Mouse (Mus musculus) CH12.LX (cell line): Measurements from ENCODE around the gene Zcchc10. TPM values are rescaled to one million over a fixed set of nuclear protein-coding genes. Genes with fewer than 3 reads are reported as not detected.

Experiments
- DNase-seq: peaks from one replicate; pipeline ENCODE4 v3.0.0-alpha.2; 2013; ENCODE audit errors: extremely low read depth
- H3K27ac ChIP-seq: 2 replicates; pipeline ENCODE4 v1.5.1; 2012; ENCODE audit warnings: low read depth, mild to moderate bottlenecking, control low read depth, moderate library complexity; ENCODE audit not compliant: insufficient read depth
- H3K27me3 ChIP-seq: replicated peaks from 2 replicates; pipeline ENCODE3; 2012; ENCODE audit warnings: inconsistent platforms
- H3K36me3 ChIP-seq, 2 experiments: replicated peaks in 1 of 2; 2 replicates each; pipeline versions ENCODE3 to v1.6.1; 2012; ENCODE audit warnings: inconsistent platforms in 1 of 2, low read length in 1 of 2, mild to moderate bottlenecking in 1 of 2, mixed read lengths in 1 of 2, moderate library complexity in 1 of 2; ENCODE audit not compliant: control insufficient read depth in 1 of 2, insufficient read depth in 1 of 2
- H3K4me1 ChIP-seq, 2 experiments: 2 replicates each; pipeline ENCODE4 v1.6.1; 2012; ENCODE audit warnings: inconsistent platforms in 1 of 2, moderate library complexity in 1 of 2; ENCODE audit not compliant: insufficient read depth in 2 of 2, control insufficient read depth in 1 of 2
- H3K4me2 ChIP-seq: 2 replicates; pipeline ENCODE4 v1.6.1; 2012; ENCODE audit warnings: low read depth, mild to moderate bottlenecking, control low read depth; ENCODE audit not compliant: poor library complexity, insufficient read depth, severe bottlenecking
- H3K4me3 ChIP-seq, 3 experiments: fragments of 150-350 bp in 1 of 3; sonication (generic) in 1 of 3; replicated peaks in 1 of 3; 2 replicates each; pipeline versions ENCODE3 to v1.5.1; 2011 to 2012; ENCODE audit warnings: low read depth in 2 of 3, low read length in 2 of 3, mild to moderate bottlenecking in 2 of 3, moderate library complexity in 2 of 3, control low read depth in 1 of 3, improper control_type of control experiment in 1 of 3, inconsistent platforms in 1 of 3, mixed read lengths in 1 of 3; ENCODE audit not compliant: poor library complexity in 1 of 3
- H3K79me2 ChIP-seq: replicated peaks from 2 replicates; pipeline ENCODE4 v1.6.1; 2012; ENCODE audit warnings: mild to moderate bottlenecking, moderate library complexity; ENCODE audit not compliant: control insufficient read depth, poor library complexity, insufficient read depth, severe bottlenecking; ENCODE audit errors: extremely low read depth
- H3K9ac ChIP-seq: 2 replicates; pipeline ENCODE4 v1.6.1; 2012; ENCODE audit warnings: low read depth, mild to moderate bottlenecking, control low read depth, moderate library complexity; ENCODE audit not compliant: insufficient read depth
- H3K9me3 ChIP-seq: replicated peaks from 2 replicates; pipeline ENCODE3; 2012; ENCODE audit warnings: low read length, inconsistent platforms, mixed read lengths
- BHLHE40 ChIP-seq: IDR thresholded peaks from 2 replicates; pipeline ENCODE4 v1.6.1; 2011; ENCODE audit warnings: mild to moderate bottlenecking, low read depth, low read length, improper control_type of control experiment
- CHD1 ChIP-seq: IDR thresholded peaks from 2 replicates; pipeline ENCODE4 v1.6.1; 2012; ENCODE audit warnings: low read depth, low read length, improper control_type of control experiment, inconsistent platforms
- CHD2 ChIP-seq: IDR thresholded peaks from 2 replicates; pipeline ENCODE4 v1.6.1; 2011; ENCODE audit warnings: low read length, improper control_type of control experiment
- E2F4 ChIP-seq: IDR thresholded peaks from 2 replicates; pipeline ENCODE4 v1.6.1; 2011; ENCODE audit warnings: low read depth, low read length, improper control_type of control experiment; ENCODE audit not compliant: insufficient replicate concordance
- ELF1 ChIP-seq: IDR thresholded peaks from 2 replicates; pipeline ENCODE4 v1.6.1; 2014; ENCODE audit warnings: low read depth, mild to moderate bottlenecking, inconsistent platforms, low read length, improper control_type of control experiment
- EP300 ChIP-seq: IDR thresholded peaks from 2 replicates; pipeline ENCODE4 v1.6.1; 2011; ENCODE audit warnings: low read length, improper control_type of control experiment
- ETS1 ChIP-seq: conservative IDR thresholded peaks from 2 replicates; pipeline ENCODE4 v1.6.1; 2012; ENCODE audit warnings: low read depth, mild to moderate bottlenecking, inconsistent platforms, low read length, improper control_type of control experiment, moderate library complexity
- GABPA ChIP-seq: IDR thresholded peaks from 2 replicates; pipeline ENCODE4 v1.6.1; 2012; ENCODE audit warnings: low read depth, low read length, improper control_type of control experiment, inconsistent platforms; ENCODE audit not compliant: insufficient replicate concordance
- HCFC1 ChIP-seq: IDR thresholded peaks from 2 replicates; pipeline ENCODE4 v1.6.1; 2012; ENCODE audit warnings: low read depth, mild to moderate bottlenecking, inconsistent platforms, low read length, improper control_type of control experiment
- KAT2A ChIP-seq: IDR thresholded peaks from 2 replicates; pipeline ENCODE4 v1.6.1; 2012; ENCODE audit warnings: low read length, improper control_type of control experiment, inconsistent platforms; ENCODE audit not compliant: insufficient replicate concordance
- MAX ChIP-seq: IDR thresholded peaks from 2 replicates; pipeline ENCODE4 v1.6.1; 2011; ENCODE audit warnings: low read length, improper control_type of control experiment
- MEF2A ChIP-seq: IDR thresholded peaks from 2 replicates; pipeline ENCODE4 v1.6.1; 2014; ENCODE audit warnings: low read depth, mild to moderate bottlenecking, inconsistent platforms, low read length, improper control_type of control experiment, borderline replicate concordance
- MXI1 ChIP-seq: IDR thresholded peaks from 2 replicates; pipeline ENCODE4 v1.6.1; 2011; ENCODE audit warnings: mild to moderate bottlenecking, low read depth, low read length, improper control_type of control experiment
- MYC ChIP-seq: IDR thresholded peaks from 2 replicates; pipeline ENCODE4 v1.6.1; 2011; ENCODE audit warnings: low read depth, mild to moderate bottlenecking, improper control_type of control experiment, low read length
- NELFE ChIP-seq: IDR thresholded peaks from 2 replicates; pipeline ENCODE4 v1.6.1; 2011; ENCODE audit warnings: low read depth, low read length, improper control_type of control experiment
- NRF1 ChIP-seq: IDR thresholded peaks from 2 replicates; pipeline ENCODE4 v1.6.1; 2014; ENCODE audit warnings: low read depth, mild to moderate bottlenecking, inconsistent platforms, low read length, improper control_type of control experiment, moderate library complexity
- PAX5 ChIP-seq: IDR thresholded peaks from 2 replicates; pipeline ENCODE4 v1.6.1; 2012; ENCODE audit warnings: low read length, inconsistent platforms, mixed read lengths
- POLR2AphosphoS2 ChIP-seq: IDR thresholded peaks from 2 replicates; pipeline ENCODE4 v1.6.1; 2011; ENCODE audit warnings: low read depth, low read length, improper control_type of control experiment
- RAD21 ChIP-seq: IDR thresholded peaks from 2 replicates; pipeline ENCODE4 v1.6.1; 2011; ENCODE audit warnings: low read depth, mild to moderate bottlenecking, low read length, improper control_type of control experiment, moderate library complexity
- RCOR1 ChIP-seq: conservative IDR thresholded peaks from 2 replicates; pipeline ENCODE4 v1.6.1; 2012; ENCODE audit warnings: low read depth, mild to moderate bottlenecking, inconsistent platforms, low read length, improper control_type of control experiment
- SIN3A ChIP-seq: IDR thresholded peaks from 2 replicates; pipeline ENCODE4 v1.6.1; 2012; ENCODE audit warnings: low read length, improper control_type of control experiment, inconsistent platforms
- SMC3 ChIP-seq: IDR thresholded peaks from 2 replicates; pipeline ENCODE4 v1.6.1; 2011; ENCODE audit warnings: low read depth, low read length, improper control_type of control experiment
- TBP ChIP-seq: conservative IDR thresholded peaks from 2 replicates; pipeline ENCODE4 v1.6.1; 2011; ENCODE audit warnings: low read depth, low read length, improper control_type of control experiment
- UBTF ChIP-seq: IDR thresholded peaks from 2 replicates; pipeline ENCODE4 v1.6.1; 2012; ENCODE audit warnings: low read depth, mild to moderate bottlenecking, inconsistent platforms, low read length, improper control_type of control experiment, moderate library complexity
- USF1 ChIP-seq: IDR thresholded peaks from 2 replicates; pipeline ENCODE4 v1.6.1; 2014; ENCODE audit warnings: low read depth, mild to moderate bottlenecking, inconsistent platforms, low read length, improper control_type of control experiment
- USF2 ChIP-seq: conservative IDR thresholded peaks from 2 replicates; pipeline ENCODE4 v1.6.1; 2011; ENCODE audit warnings: low read depth, low read length, improper control_type of control experiment
- ZKSCAN1 ChIP-seq: IDR thresholded peaks from 2 replicates; pipeline ENCODE4 v1.6.1; 2012; ENCODE audit warnings: low read depth, inconsistent platforms, low read length, improper control_type of control experiment, borderline replicate concordance
- ZNF384 ChIP-seq: IDR thresholded peaks from 2 replicates; pipeline ENCODE4 v1.6.1; 2012; ENCODE audit warnings: low read depth, low read length, improper control_type of control experiment, inconsistent platforms
- dilution Hi-C: fragments of 300-500 bp; cut with MboI; formaldehyde crosslinking; loops from 2 replicates; pipeline ENCODE4 v1.14.3; 2020; ENCODE audit warnings: low sequenced_read_pairs; ENCODE audit not compliant: extremely low pct_unique_long_range_greater_than_20kb, extremely low pct_ligation_motif_present
- in situ Hi-C: fragments of 300-500 bp; cut with MboI; formaldehyde crosslinking; loops from 3 replicates; pipeline ENCODE4 v1.14.3; 2019; ENCODE audit warnings: low sequenced_read_pairs, low pct_ligation_motif_present, low pct_unique_long_range_greater_than_20kb, mixed read lengths
- polyA plus RNA-seq: library from polyadenylated mRNA; unstranded; fragments of >175 nt; gene quantifications from 2 replicates; pipeline ENCODE4 v1.2.1, GENCODE M21; 2012; ENCODE audit warnings: low read depth; ENCODE audit not compliant: insufficient read length
- total RNA-seq, 2 experiments: library from RNA; depleted of rRNA; stranded (reverse); fragments of 300-350 nt in 1 of 2; fragments of >200 nt in 1 of 2; gene quantifications; 2 replicates each; pipeline ENCODE4 v1.2.3; 2012 to 2014

Gene Zcchc10
- total and polyA plus RNA-seq, 3 experiments: 4.9 to 72.4 (median 24.3) TPM

DNA sequence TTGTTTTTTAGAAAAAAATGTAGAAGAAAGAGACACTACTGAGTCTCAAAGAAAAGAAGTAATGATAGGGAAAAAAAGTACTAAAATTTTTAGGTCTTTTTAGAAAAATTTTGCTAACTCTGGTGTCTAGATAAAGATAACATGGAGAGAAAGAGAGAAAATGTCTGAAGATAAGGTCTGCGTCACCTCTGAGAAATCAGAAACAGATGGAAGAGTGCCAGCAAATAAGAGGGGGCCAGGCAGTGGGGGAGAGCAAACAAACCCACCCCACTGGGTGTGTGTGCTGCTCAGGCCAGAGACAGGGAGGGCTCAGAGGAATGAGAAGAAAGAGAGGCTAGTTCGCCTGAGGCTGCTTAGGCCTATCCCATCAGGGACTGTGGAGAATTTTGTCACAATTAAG lies 21.3 kb downstream of the Zcchc10 start:
- no peaks in the 10 kb centered on the region for H3K79me2 ChIP-seq
- no peak overlapping the region for H3K9ac ChIP-seq
- in situ Hi-C loops: no loop called here
- no peak for TF ChIP-seq BHLHE40
- TF ChIP-seq CHD2: no peak
- no peak for TF ChIP-seq GABPA
- TF ChIP-seq USF1: no peak
- TF ChIP-seq PAX5: no peak
- no peak for TF ChIP-seq NRF1
- no peak for TF ChIP-seq SMC3
- no peak for TF ChIP-seq TBP
- no peak for TF ChIP-seq MAX
- no peak for TF ChIP-seq RCOR1
- no peak for TF ChIP-seq ZKSCAN1
- TF ChIP-seq MYC: no peak
- TF ChIP-seq NELFE: no peak
- TF ChIP-seq CHD1: no peak
- TF ChIP-seq RAD21: no peak
- TF ChIP-seq SIN3A: no peak
- no peak for TF ChIP-seq MXI1
- TF ChIP-seq USF2: no peak
- H3K9me3 ChIP-seq: no peaks in the 10 kb centered on the region
- peaks cover 29% of the 10 kb centered on the region for H3K27me3 ChIP-seq
- no peak for DNase-seq
- H3K4me2 ChIP-seq: no peak overlapping the region
- H3K36me3 ChIP-seq: no peaks in the 10 kb centered on the region
- no peak overlapping the region for H3K27ac ChIP-seq
- no peak overlapping the region for H3K4me3 ChIP-seq
- H3K4me1 ChIP-seq: peaks cover 0 to 9% of the 10 kb centered on the region in 2 experiments; a peak in 2 of 4 replicates
- dilution Hi-C loops: no loop called here

DNA sequence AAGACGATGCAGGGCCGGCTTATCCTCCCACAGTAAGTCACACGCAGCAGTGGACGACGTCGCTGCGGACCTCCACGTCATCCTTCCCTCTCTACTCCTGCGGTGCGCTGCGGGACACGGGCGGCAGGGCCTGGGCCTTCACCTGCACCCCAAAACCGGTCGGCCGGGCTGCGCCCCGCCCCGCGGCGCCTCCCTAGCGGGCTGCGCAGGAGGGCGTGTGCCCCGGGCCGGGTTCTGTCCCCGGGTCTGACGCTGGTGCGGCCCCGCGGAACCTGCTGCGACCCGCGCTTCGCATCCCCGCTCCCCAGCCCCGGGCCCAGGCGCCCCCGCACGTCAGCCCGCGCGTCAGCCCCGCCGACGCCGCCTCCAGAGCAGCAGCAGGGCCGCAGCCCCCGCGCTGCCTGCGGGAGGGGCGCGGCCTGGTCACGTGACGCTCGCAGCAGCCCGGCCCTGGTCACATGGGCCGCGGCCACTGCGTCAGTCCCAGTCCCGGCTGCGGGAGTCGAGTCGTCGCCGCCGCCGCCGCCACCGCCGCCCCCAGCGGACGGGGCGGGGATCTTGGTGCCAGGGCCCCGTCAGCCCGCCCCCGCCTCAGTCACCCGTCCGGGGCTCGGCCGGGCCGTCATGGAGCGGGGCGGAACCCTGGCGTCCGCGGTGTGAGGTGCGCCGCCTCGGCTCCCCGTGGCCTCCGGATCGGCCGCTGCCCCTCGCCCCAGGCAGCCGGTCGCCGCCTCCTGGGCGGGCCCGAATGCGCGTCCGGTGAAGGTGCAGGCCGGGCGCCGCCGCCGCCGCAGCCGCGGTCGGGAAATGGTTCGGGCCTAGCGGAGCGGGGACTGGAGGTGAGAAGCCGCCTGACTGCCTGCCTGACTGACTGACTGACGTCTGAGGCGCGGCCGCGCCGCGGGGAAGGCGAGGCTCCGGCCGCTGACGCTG lies 26.1 kb downstream of the Zcchc10 start, which contains the start of gene Aff4:
TSS of gene Aff4 (plus strand) at position 543 of the 933 bp plus-strand sequence.
- Histone ChIP-seq H3K36me3 (peaks cover 5 to 13% of the 10 kb centered on the region in 2 experiments), H3K9me3 (no peaks in the 10 kb centered on the region), H3K79me2 (peaks cover 31% of the 10 kb centered on the region), H3K4me3 (peak within 1 kb of the TSS; percentile 77 to 90 (median 88)), H3K4me1 (peaks cover 0 to 19% of the 10 kb centered on the region in 2 experiments; a peak in 2 of 4 replicates), H3K9ac (peak within 1 kb of the TSS; percentile 95), H3K4me2 (peak within 1 kb of the TSS; percentile 99; the same call in 1 of the 2 replicates), H3K27me3 (peaks cover 29% of the 10 kb centered on the region), H3K27ac (peak within 1 kb of the TSS; percentile 86)
- dilution Hi-C loops: no loop called here
- peak; percentile 85 for DNase-seq
- in situ Hi-C loops: no loop called here
- TF ChIP-seq UBTF: peak; percentile 79; the same call in 1 of the 2 replicates
- TF ChIP-seq ZNF384: no peak
- no peak for TF ChIP-seq MYC
- TF ChIP-seq USF2: peak; percentile 93
- TF ChIP-seq EP300: no peak
- TF ChIP-seq E2F4: no peak
- TF ChIP-seq MAX: peak; percentile 96
- peak; percentile 98 for TF ChIP-seq USF1
- TF ChIP-seq SIN3A: peak; percentile 89
- TF ChIP-seq ELF1: no peak; the same call in 1 of the 2 replicates
- no peak for TF ChIP-seq RAD21
- TF ChIP-seq NELFE: peak; percentile 83
- TF ChIP-seq NRF1: peak; percentile 70
- no peak for TF ChIP-seq PAX5
- no peak for TF ChIP-seq TBP
- TF ChIP-seq MEF2A: peak; percentile 12; the same call in 1 of the 2 replicates
- no peak; the same call in 1 of the 2 replicates for TF ChIP-seq HCFC1
- no peak for TF ChIP-seq KAT2A
- no peak for TF ChIP-seq ZKSCAN1
- TF ChIP-seq ETS1: no peak
- no peak for TF ChIP-seq SMC3
- TF ChIP-seq CHD1: no peak
- peak; percentile 71; the same call in 1 of the 2 replicates for TF ChIP-seq POLR2AphosphoS2
